Mouse (Mus musculus): ENCODE data around the gene Galntl5.

- TF ChIP-seq CTCF (conservative IDR thresholded peaks at IDR 0.05; ENCODE audit: insufficient read depth, insufficient read length, low read depth, low read length) (no peak), POLR2A (IDR thresholded peaks at IDR 0.05; ENCODE audit: low read depth, low read length) (no peak)
Observed at GRCm38 (mm10) chr5:25183595-25183994, 2.3 kb downstream of the Galntl5 start.
